Mouse (Mus musculus): ENCODE data around the gene Nat8. TPM values are rescaled to one million over a fixed set of nuclear protein-coding genes. Genes with fewer than 3 reads are reported as not detected.
"Not testable (repeated sequence)": the region's sequence is repeated elsewhere in the genome, so short reads cannot be mapped to it uniquely, and the experiment has no call there.

Gene Nat8
- polyA plus RNA-seq (2015; fragmentation: Nextera tagmentation; extraction: Ambion mirVana) = 0.25 TPM in 1 of 2 replicates, not detected in the other

GRCm38 (mm10) chr6:85831796-85832321 lies at the start of gene Nat8:
Gene Nat8 (minus strand): TSS chr6:85832082.
- Histone ChIP-seq H3K4me2 (replicated peaks; ENCODE audit: low read depth) (no peak within 1 kb of the TSS), H3K4me1 (replicated peaks; ENCODE audit: control insufficient read depth, insufficient read depth) (no peaks in the 10 kb centered on the region), H3K36me3 (ENCODE audit: control insufficient read depth, insufficient read depth, low read length) (no peaks in the 10 kb centered on the region), H3K27ac (replicated peaks) (no peak within 1 kb of the TSS), H3K4me3 (ENCODE audit: low read depth, low read length) (no peak within 1 kb of the TSS), H3K9me3 (ENCODE audit: control insufficient read depth, low read length) (no peaks in the 10 kb centered on the region), H3K27me3 (ENCODE audit: control insufficient read depth, insufficient read depth, low read length) (no peaks in the 10 kb centered on the region), H3K9ac (ENCODE audit: low read length) (no peak within 1 kb of the TSS)
- no peak for ATAC-seq (ENCODE audit: low FRiP score, low TSS enrichment)
- WGBS = 48% methylated on average over 7 of the region's 7 CpGs
- DNase-seq (ENCODE audit: low spot score) = no peak
- TF ChIP-seq EP300 (optimal IDR thresholded peaks at IDR 0.05) (no peak), CTCF (IDR thresholded peaks at IDR 0.05; ENCODE audit: low read depth) (no peak)

- not testable (repeated sequence) for H3K4me2 ChIP-seq (replicated peaks; ENCODE audit: low read depth); ATAC-seq (ENCODE audit: low FRiP score, low TSS enrichment); H3K4me1 ChIP-seq (replicated peaks; ENCODE audit: control insufficient read depth, insufficient read depth); DNase-seq (ENCODE audit: low spot score); H3K9me3 ChIP-seq (ENCODE audit: control insufficient read depth, low read length); H3K27ac ChIP-seq (replicated peaks); H3K9ac ChIP-seq (ENCODE audit: low read length); H3K27me3 ChIP-seq (ENCODE audit: control insufficient read depth, insufficient read depth, low read length); H3K36me3 ChIP-seq (ENCODE audit: control insufficient read depth, insufficient read depth, low read length); H3K4me3 ChIP-seq (ENCODE audit: low read depth, low read length)
- WGBS = 60% methylated on average over 5 of the region's 5 CpGs
These were observed 37.1 kb upstream of the Nat8 start, which contains the start of gene Nat8f2 for GRCm38 (mm10) chr6:85869006-85869405. Gene Nat8f2 (minus strand): TSS chr6:85869158.

DNA sequence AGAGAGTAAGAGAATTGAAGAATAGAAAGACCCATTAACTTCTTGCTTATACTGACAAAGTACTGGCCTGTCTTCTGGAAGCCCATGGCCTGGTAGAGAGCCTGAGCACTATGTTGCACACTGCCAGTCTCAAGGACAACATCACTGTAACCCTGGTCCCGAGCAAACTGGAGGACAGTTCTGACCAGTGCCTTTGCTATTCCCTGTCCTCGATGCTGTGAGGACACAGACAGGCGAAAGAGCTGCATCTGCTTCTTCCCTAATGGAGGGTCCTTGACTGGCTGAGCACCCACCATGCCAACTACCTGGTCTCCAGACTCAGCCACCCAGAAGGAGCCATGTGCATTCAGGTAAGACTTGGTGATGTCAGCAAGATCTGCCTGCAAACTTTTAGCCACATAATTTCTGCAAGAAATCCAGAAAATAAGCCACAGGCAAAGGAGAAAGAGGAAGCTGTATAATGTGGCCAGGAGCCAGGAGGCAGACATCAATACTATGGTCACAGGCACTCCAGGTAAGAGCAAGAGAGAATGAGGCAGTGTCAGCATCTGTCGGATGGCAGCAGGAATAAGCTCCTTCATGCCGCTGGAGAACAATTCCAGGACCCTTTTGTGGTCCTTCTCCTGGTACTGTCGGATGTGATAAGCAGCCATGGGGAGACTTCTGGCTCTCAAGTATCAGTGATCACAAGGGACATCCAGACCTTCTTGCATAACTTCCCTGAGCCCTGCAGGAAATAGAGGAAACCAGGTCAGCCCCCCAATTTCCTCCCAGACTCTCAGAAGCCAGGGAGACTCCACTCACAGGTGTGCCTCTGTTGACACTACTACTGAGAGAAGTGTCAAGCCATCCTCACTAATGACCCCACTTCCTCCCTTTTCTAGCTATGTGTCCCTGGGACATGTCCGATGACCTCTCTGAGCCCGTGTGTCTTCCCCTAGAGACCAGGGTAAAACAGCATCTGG lies 36.1 kb upstream of the Nat8 start:
- no peak overlapping the region for H3K9ac ChIP-seq (ENCODE audit: low read length)
- no peaks in the 10 kb centered on the region for H3K9me3 ChIP-seq (ENCODE audit: control insufficient read depth, low read length)
- no peaks in the 10 kb centered on the region for H3K4me1 ChIP-seq (replicated peaks; ENCODE audit: control insufficient read depth, insufficient read depth)
- no peak for ATAC-seq (ENCODE audit: low FRiP score, low TSS enrichment)
- no peak for DNase-seq (ENCODE audit: low spot score)
- WGBS = 80% methylated on average over 8 of the region's 8 CpGs
- no peaks in the 10 kb centered on the region for H3K36me3 ChIP-seq (ENCODE audit: control insufficient read depth, insufficient read depth, low read length)
- H3K27me3 ChIP-seq (ENCODE audit: control insufficient read depth, insufficient read depth, low read length) = no peaks in the 10 kb centered on the region
- no peak overlapping the region for H3K27ac ChIP-seq (replicated peaks)
- TF ChIP-seq CTCF (IDR thresholded peaks at IDR 0.05; ENCODE audit: low read depth) = no peak
- no peak for TF ChIP-seq EP300 (optimal IDR thresholded peaks at IDR 0.05)
- H3K4me2 ChIP-seq (replicated peaks; ENCODE audit: low read depth) = no peak overlapping the region
- H3K4me3 ChIP-seq (ENCODE audit: low read depth, low read length) = no peak overlapping the region

GRCm38 (mm10) chr6:85866995-85867394 lies 35.1 kb upstream of the Nat8 start:
- not testable (repeated sequence) for H3K27ac ChIP-seq (replicated peaks); ATAC-seq (ENCODE audit: low FRiP score, low TSS enrichment)

GRCm38 (mm10) chr6:85866166-85866565 lies 34.3 kb upstream of the Nat8 start:
- H3K9me3 ChIP-seq (ENCODE audit: control insufficient read depth, low read length); H3K36me3 ChIP-seq (ENCODE audit: control insufficient read depth, insufficient read depth, low read length); H3K4me3 ChIP-seq (ENCODE audit: low read depth, low read length); H3K4me1 ChIP-seq (replicated peaks; ENCODE audit: control insufficient read depth, insufficient read depth); DNase-seq (ENCODE audit: low spot score); H3K9ac ChIP-seq (ENCODE audit: low read length); ATAC-seq (ENCODE audit: low FRiP score, low TSS enrichment); H3K27me3 ChIP-seq (ENCODE audit: control insufficient read depth, insufficient read depth, low read length); H3K27ac ChIP-seq (replicated peaks); H3K4me2 ChIP-seq (replicated peaks; ENCODE audit: low read depth): not testable (repeated sequence)
- 79% methylated on average over 3 of the region's 3 CpGs for WGBS

More at GRCm38 (mm10) chr6:85866995-85867394, 35.1 kb upstream of the Nat8 start:
- H3K9me3 ChIP-seq (ENCODE audit: control insufficient read depth, low read length); H3K27me3 ChIP-seq (ENCODE audit: control insufficient read depth, insufficient read depth, low read length); H3K4me1 ChIP-seq (replicated peaks; ENCODE audit: control insufficient read depth, insufficient read depth); H3K36me3 ChIP-seq (ENCODE audit: control insufficient read depth, insufficient read depth, low read length); DNase-seq (ENCODE audit: low spot score); H3K4me2 ChIP-seq (replicated peaks; ENCODE audit: low read depth); H3K9ac ChIP-seq (ENCODE audit: low read length); H3K4me3 ChIP-seq (ENCODE audit: low read depth, low read length): not testable (repeated sequence)
- 64% methylated on average over 1 of the region's 1 CpGs for WGBS

- WGBS = 68% methylated on average over 6 of the region's 7 CpGs
- H3K9ac ChIP-seq (ENCODE audit: low read length); DNase-seq (ENCODE audit: low spot score); H3K27me3 ChIP-seq (ENCODE audit: control insufficient read depth, insufficient read depth, low read length); H3K36me3 ChIP-seq (ENCODE audit: control insufficient read depth, insufficient read depth, low read length); H3K27ac ChIP-seq (replicated peaks); H3K4me1 ChIP-seq (replicated peaks; ENCODE audit: control insufficient read depth, insufficient read depth); H3K9me3 ChIP-seq (ENCODE audit: control insufficient read depth, low read length); H3K4me2 ChIP-seq (replicated peaks; ENCODE audit: low read depth); ATAC-seq (ENCODE audit: low FRiP score, low TSS enrichment); H3K4me3 ChIP-seq (ENCODE audit: low read depth, low read length): not testable (repeated sequence)
These were observed 33.2 kb upstream of the Nat8 start for GRCm38 (mm10) chr6:85864900-85865639.
